Mouse (Mus musculus): ENCODE data around the gene Tmem170.
A peak's percentile ranks its signal among the peaks of the same experiment; 100 is the strongest.
"Not testable (repeated sequence)": the region's sequence is repeated elsewhere in the genome, so short reads cannot be mapped to it uniquely, and the experiment has no call there.

The Tmem170 gene

GRCm38 (mm10) chr8:111875758-111876157 is 792 bp downstream of the Tmem170 start:
- DNase-seq (ENCODE audit: low spot score in 2 of 2), result no peak

- no peak for DNase-seq (ENCODE audit: low spot score in 2 of 2)
These were observed 5.3 kb downstream of the Tmem170 start for GRCm38 (mm10) chr8:111871278-111871677.

GRCm38 (mm10) chr8:111870379-111870778 is 6.2 kb downstream of the Tmem170 start:
- DNase-seq (ENCODE audit: low spot score in 2 of 2), result no peak

GRCm38 (mm10) chr8:111868664-111869063 is 7.9 kb downstream of the Tmem170 start:
- no peak for DNase-seq (ENCODE audit: low spot score in 2 of 2)

GRCm38 (mm10) chr8:111865857-111866256 is 10.7 kb downstream of the Tmem170 start:
- DNase-seq (ENCODE audit: low spot score in 2 of 2), result no peak

- no peak for DNase-seq (ENCODE audit: low spot score in 2 of 2)
These were observed 11.3 kb downstream of the Tmem170 start for GRCm38 (mm10) chr8:111865130-111865852.

- DNase-seq (ENCODE audit: low spot score in 2 of 2), result no peak
These were observed 11.9 kb downstream of the Tmem170 start for GRCm38 (mm10) chr8:111864648-111865047.

- DNase-seq (ENCODE audit: low spot score in 2 of 2), result no peak
These were observed 13.3 kb downstream of the Tmem170 start for GRCm38 (mm10) chr8:111863280-111863679.

- DNase-seq (ENCODE audit: low spot score in 2 of 2), result no peak
These were observed 20.6 kb downstream of the Tmem170 start for GRCm38 (mm10) chr8:111855977-111856376.

GRCm38 (mm10) chr8:111853861-111854501 is 22.6 kb downstream of the Tmem170 start, which contains the start of gene Cfdp1:
Gene Cfdp1, minus strand, starts transcription at chr8:111854291.
- peak; percentile 83 to 90 for DNase-seq (ENCODE audit: low spot score in 2 of 2)

- DNase-seq (ENCODE audit: low spot score in 2 of 2), result not testable (repeated sequence)
These were observed 23.3 kb downstream of the Tmem170 start for GRCm38 (mm10) chr8:111853219-111853618.

- DNase-seq (ENCODE audit: low spot score in 2 of 2), result no peak
These were observed 29.8 kb downstream of the Tmem170 start for GRCm38 (mm10) chr8:111846746-111847145.

- no peak for DNase-seq (ENCODE audit: low spot score in 2 of 2)
These were observed 41.0 kb downstream of the Tmem170 start for GRCm38 (mm10) chr8:111835540-111835939.

GRCm38 (mm10) chr8:111834011-111834410 is 42.5 kb downstream of the Tmem170 start:
- no peak for DNase-seq (ENCODE audit: low spot score in 2 of 2)

- DNase-seq (ENCODE audit: low spot score in 2 of 2), result no peak
These were observed 43.6 kb downstream of the Tmem170 start for GRCm38 (mm10) chr8:111832983-111833382.

GRCm38 (mm10) chr8:111831996-111832395 is 44.6 kb downstream of the Tmem170 start:
- no peak for DNase-seq (ENCODE audit: low spot score in 2 of 2)

- no peak for DNase-seq (ENCODE audit: low spot score in 2 of 2)
These were observed 48.0 kb downstream of the Tmem170 start for GRCm38 (mm10) chr8:111828595-111828994.

- DNase-seq (ENCODE audit: low spot score in 2 of 2), result no peak
These were observed 51.3 kb downstream of the Tmem170 start for GRCm38 (mm10) chr8:111825219-111825618.

- DNase-seq (ENCODE audit: low spot score in 2 of 2), result no peak
These were observed 52.2 kb downstream of the Tmem170 start for GRCm38 (mm10) chr8:111824334-111824733.

GRCm38 (mm10) chr8:111821199-111821598 is 55.4 kb downstream of the Tmem170 start:
- DNase-seq (ENCODE audit: low spot score in 2 of 2), result no peak

GRCm38 (mm10) chr8:111820691-111821090 is 55.9 kb downstream of the Tmem170 start:
- DNase-seq (ENCODE audit: low spot score in 2 of 2), result no peak

- no peak for DNase-seq (ENCODE audit: low spot score in 2 of 2)
These were observed 56.5 kb downstream of the Tmem170 start for GRCm38 (mm10) chr8:111820018-111820417.

GRCm38 (mm10) chr8:111818556-111818955 is 58.0 kb downstream of the Tmem170 start:
- DNase-seq (ENCODE audit: low spot score in 2 of 2), result no peak

Data from frontal cortex, postnatal 25 days (tissue).